Mouse (Mus musculus) embryo, embryonic 11 days (tissue): ENCODE measurements at regions not wholly inside any gene's neighbourhood (a gene's known extent, or its start where the extent isn't known, plus 50 kb on each side); places are given as distances from the start of the nearest gene placed in this dataset.

Experiments used
- DNase-seq: peaks from one replicate; pipeline ENCODE4 v3.0.0-alpha.2; 2015

DNA sequence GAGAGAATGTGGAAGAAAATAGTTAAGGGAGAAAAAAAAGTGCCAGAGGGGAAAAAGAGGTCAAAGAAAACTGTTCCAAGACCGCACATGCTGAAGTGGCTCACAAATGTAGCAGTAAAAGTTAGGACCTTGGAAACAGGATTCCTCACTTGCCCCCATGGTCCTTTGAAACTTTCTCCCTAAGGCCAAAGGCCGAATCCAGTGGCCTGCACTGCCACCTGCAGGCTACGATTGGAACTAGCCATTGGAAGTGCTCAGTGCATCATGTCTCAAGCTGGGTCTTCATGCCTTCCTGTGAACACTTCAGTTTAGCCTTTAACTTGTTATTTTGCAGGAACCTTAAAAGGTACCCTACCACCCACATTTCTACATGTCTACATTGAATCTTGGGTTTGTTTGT is 56.3 kb upstream of the Mctp2 start:
- peak; percentile 82 for DNase-seq

DNA sequence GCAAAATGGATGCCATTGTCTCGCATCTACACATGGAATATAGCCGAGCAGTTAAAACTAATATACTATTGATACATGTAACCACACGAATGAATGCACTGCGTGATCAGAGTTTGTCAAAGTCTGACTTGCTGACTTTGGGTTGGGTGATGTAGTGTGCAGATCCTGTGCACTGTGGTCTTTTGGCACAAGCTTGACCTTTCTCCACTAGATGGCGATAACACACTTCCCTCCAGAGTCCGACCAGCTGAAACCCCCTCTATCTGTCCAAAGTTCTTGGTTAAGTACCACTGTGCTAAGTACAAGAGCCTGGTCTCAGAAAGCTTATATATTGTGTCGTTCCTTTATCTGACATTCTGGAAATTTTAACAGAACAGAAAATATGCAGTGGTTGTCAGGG is 84.9 kb upstream of the Mctp2 start:
- peak; percentile 80 for DNase-seq

DNA sequence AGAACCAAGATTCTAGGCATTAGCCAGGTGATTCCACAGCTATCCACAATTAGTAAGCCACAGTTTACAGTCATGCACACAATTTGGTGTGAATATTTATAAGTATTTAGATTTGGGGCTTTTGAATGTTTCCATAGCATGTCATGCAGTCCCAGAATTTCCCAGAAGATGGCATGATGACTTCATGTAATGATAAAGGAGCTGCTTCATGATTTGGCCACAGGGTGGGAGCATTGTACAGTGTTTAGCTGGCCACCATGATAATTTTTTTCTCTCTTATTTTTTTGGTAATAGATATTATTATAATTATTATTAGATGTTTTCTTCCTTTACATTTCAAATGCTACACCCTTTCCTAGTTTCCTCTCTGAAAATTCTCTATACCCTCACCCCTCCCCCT is 93.6 kb upstream of the Mctp2 start:
- peak; percentile 76 for DNase-seq

DNA sequence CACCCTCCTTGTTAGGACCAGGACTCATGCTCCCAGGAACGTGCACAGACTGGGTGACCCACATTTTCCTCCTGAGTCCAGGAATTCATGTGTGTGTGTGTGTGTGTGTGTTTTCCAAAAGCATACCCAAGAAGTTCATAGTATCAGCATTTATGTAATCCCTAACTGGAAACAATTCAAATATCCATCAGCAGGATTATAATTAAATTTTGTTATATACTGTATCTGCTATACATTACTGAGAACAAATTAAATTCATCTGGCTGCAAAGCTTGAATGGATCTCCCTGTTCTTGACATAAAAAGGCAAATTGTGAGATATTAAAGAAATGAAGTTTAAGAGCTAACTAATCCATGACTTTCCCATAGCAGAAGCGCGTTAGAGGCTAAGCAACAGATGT is 99.7 kb upstream of the Mctp2 start:
- no peak for DNase-seq

- DNase-seq, result no peak
These were observed 102.1 kb upstream of the Mctp2 start for GRCm38 (mm10) chr7:72408409-72408986.

DNA sequence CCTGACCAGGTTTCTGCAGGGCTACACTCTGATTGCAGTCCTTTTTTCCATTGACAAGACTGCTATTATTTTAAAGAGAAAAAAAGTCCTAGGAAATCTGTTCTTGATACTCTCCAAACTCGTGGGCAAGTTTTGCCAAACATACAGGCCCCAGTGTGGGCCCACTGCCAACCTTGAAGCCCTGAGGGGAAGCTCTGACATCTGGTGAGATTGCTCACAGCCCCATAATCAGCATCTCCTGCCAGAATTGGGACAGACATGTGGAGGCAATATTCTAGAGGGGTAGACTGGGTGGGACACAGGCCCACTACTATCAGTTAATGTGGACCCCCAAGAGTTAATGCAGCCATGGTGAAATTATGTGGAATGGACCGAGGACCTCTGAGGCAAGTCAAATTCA is 132.1 kb upstream of the Mctp2 start:
- DNase-seq, result no peak

- no peak for DNase-seq
These were observed 135.6 kb upstream of the Mctp2 start for GRCm38 (mm10) chr7:72442001-72442400.

- no peak for DNase-seq
These were observed 137.6 kb upstream of the Mctp2 start for GRCm38 (mm10) chr7:72444016-72444415.

DNA sequence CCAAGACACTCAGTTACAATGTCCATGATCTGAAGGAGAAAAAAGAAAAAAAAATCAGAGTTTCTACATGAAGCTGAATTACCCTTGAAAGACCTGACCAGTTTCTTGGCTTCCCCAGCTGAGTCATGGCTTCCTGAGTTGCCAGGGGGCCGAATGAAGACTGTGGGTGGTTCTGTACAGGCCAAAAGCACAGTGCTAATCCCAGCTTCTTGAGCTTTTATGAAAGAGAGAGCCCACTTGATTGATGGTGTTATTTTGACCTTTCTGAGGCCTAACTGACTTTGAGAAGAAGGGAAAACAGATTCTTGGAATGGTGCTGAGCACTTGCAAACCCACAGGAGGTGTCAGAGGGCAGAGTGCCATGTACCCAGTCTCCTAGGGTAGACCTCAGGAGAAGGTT is 138.4 kb upstream of the Mctp2 start:
- DNase-seq, result no peak

- no peak for DNase-seq
These were observed 140.5 kb upstream of the Mctp2 start for GRCm38 (mm10) chr7:72446911-72447310.

GRCm38 (mm10) chr7:72462978-72463377 is 156.6 kb upstream of the Mctp2 start:
- DNase-seq, result no peak

GRCm38 (mm10) chr7:72464658-72465057 is 158.2 kb upstream of the Mctp2 start:
- no peak for DNase-seq

GRCm38 (mm10) chr7:72469691-72470090 is 163.3 kb upstream of the Mctp2 start:
- DNase-seq, result no peak

DNA sequence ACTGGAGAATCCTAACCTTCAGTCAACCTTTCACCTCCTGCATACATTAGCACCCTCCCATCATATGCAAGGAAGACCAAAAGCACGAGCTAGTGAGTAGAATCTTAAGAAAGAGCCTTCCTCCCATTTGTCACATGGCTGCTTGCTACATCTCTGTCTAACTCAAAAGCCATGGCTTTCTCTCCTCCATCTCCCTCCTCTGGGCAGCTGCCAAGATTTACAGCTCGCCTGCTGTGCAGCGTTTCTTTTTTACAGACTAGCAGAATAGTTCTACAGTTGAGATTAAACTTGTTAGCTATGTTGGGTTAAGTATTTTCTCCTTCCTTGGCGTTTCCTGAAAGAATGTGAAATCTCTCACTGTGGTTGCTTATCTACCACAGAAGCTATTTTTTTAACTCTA is 168.3 kb upstream of the Mctp2 start:
- no peak for DNase-seq

- DNase-seq, result no peak
These were observed 172.5 kb upstream of the Mctp2 start for GRCm38 (mm10) chr7:72478936-72479335.

GRCm38 (mm10) chr7:72481275-72481674 is 174.9 kb upstream of the Mctp2 start:
- no peak for DNase-seq

GRCm38 (mm10) chr7:72490161-72490560 is 183.8 kb upstream of the Mctp2 start:
- no peak for DNase-seq

GRCm38 (mm10) chr7:72493292-72493691 is 186.9 kb upstream of the Mctp2 start:
- DNase-seq, result no peak

DNA sequence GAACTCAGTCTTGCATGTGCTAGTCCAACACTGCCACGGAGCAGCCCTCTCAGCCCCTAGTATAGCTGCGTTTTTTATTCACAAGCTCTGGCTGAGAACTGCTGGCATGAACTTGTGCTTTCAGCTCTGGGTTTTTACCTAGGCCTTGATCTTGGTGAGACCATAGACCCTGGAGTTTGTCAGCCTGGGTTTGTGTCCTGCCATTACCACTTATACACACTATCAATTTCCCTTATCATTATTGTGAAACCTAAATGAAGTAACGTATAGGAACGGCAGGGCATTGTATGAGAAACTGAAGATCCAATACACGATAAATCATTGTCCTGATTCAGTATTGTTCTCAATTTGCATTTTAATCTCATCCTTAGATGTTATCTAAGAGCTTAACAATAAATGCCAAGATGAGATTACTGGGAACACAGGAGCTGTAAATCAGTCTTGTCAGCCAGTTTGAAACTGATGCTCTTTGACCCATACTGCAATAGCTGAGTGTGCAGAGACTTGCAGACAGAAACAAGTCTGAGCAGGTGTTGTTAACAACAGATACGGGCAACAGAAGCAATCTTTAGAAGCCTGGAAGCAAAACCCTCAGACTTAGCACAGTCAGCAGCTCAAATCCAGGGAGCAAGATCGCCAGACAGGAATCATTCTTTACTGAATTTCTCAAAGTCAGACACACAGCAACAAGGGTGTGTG is 190.7 kb upstream of the Mctp2 start:
- DNase-seq, result no peak

DNA sequence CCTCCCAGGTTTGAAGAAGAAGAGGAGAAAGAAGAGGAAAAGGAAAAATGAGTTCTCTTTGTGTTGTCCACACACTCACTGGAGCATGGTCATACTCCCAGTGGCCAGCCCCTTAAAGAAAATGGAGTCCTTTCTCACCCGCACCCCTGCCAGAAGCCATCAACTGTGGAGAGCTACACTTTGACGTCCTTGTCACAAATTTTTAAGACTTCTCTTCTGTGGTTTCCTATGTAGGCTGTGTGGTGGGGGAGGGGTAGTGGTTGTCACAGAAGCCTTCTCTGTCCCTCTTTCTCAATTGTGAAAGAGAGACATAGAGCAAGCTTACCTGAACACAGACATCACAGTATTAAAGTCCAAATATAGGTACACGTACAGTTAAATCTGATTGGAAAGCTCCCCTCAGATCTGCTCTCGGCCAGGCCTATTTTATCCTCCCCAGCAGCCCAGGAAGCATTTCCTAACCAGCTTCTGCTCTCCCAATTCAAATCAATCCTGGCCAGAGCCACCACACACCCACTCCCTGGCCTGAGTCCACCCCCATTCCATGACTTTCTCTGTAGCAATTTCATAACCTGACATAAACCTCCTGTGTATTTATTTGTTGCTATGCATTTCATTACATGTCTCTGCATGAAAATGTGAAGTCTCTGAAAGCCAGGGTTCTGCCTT is 192.3 kb upstream of the Mctp2 start:
- no peak for DNase-seq

GRCm38 (mm10) chr7:72499788-72500187 is 193.4 kb upstream of the Mctp2 start:
- no peak for DNase-seq

DNA sequence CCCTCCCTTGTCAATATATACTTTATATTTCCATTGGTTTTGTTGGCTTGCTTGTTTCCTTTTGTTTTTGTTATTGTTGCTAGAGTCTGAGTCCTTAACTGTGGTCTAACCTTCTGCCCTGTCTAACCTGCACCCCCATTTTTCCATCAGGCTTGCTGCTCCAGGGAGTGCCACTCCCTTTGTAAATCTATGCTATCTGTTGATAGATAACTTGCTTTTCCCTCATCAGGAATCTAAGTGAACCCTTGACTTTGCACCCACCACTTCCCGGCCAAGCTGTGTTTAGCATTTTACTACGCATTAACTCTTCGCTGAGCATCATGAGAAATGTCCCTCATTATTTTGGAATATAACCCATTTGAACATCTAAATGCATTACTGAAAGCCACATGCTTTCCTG is 193.8 kb upstream of the Mctp2 start:
- no peak for DNase-seq

GRCm38 (mm10) chr7:72500996-72501395 is 194.6 kb upstream of the Mctp2 start:
- DNase-seq, result peak; percentile 62

DNA sequence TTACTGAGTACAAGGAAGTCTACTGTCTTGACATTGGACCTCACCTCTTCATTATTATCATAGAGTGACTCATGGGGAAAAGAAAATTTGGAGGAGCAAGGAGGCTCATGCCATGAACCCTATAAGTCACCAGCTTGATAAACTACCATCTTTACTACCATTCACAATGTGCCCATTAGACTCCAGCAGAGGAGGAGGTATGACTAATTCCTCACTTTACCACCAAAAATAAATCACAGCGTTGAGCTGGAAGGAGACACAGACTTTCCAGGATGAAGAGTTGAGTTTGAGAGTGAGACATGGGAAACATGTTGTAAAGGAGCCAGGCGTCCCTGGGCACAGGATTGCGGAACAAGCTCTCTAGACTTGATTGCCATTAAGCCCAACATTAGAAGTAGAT is 195.0 kb upstream of the Mctp2 start:
- no peak for DNase-seq

DNA sequence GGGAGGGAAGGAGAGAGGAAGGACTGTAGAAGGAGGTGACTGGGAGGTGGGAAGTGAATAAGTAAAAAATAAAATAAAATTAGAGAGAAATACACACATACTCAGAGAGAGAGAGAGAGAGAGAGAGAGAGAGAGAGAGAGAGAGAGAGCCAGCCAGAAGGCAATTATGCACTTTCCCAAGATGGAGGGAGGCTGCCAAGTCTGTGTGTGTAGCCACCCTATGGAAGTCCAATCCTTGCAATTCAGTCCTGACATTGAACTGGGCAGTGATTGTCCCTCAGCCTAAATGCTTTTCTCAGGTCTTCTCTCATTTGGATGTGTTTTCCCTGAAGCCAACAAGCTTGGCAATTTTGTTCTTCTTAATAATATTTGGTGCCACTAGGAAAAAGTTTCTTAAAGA is 197.3 kb upstream of the Mctp2 start:
- no peak for DNase-seq
